Mouse (Mus musculus): Measurements from ENCODE around the gene Anks1.

Gene Anks1

DNA sequence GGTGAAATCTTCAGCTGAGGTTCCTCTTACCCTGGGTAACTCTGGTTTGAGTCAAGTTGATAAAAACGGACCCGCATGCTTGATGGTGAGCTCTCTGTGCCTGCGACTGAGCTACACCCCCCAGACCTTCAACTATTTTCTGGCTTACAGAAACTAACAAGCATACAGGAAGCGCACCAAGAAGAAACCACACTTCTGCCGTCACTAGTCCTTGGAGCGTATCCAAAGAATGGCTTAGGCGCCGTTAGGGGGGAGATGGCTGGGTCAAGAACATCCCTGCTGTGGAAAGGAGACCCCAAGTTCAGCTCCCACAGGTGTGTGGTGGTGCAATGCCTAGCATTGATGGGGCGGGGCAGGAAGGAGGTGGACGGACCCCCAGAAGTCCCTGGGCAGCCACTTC, 187.3 kb downstream of the Anks1 start:
- DNase-seq (ENCODE audit: low read depth): no peak

DNA sequence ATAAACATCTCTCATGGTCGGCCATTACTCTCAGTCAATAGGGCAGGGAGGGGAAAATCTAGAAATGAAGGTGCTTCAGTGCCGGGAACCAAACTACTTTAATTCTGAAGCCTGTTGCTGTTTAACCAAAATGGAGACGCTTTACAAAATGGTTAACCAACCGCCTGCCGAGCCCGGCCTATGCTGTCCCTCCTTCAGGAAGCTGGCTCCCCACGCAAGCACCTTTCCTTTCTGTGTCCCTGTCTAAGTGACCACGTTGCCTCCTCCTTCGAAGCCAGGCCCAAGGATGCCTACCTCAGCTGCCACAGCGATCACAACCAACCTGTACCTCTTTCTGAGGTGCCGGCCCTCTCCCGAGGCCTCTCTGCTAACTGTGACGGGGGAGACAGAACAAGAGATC, 188.2 kb downstream of the Anks1 start:
- DNase-seq (ENCODE audit: low read depth): no peak

- DNase-seq (ENCODE audit: low read depth): no peak
Observed at GRCm38 (mm10) chr17:28099086-28099485, 190.0 kb downstream of the Anks1 start.

GRCm38 (mm10) chr17:28100669-28101068, 191.6 kb downstream of the Anks1 start:
- DNase-seq (ENCODE audit: low read depth): no peak

- DNase-seq (ENCODE audit: low read depth): no peak
Observed at GRCm38 (mm10) chr17:28101284-28101887, 192.3 kb downstream of the Anks1 start.

GRCm38 (mm10) chr17:28101902-28102319, 192.8 kb downstream of the Anks1 start:
- no peak for DNase-seq (ENCODE audit: low read depth)

GRCm38 (mm10) chr17:28104416-28104815, 195.3 kb downstream of the Anks1 start:
- no peak for DNase-seq (ENCODE audit: low read depth)

GRCm38 (mm10) chr17:28106352-28106751, 197.2 kb downstream of the Anks1 start:
- DNase-seq (ENCODE audit: low read depth): peak; percentile 33

GRCm38 (mm10) chr17:28107275-28107674, 198.2 kb downstream of the Anks1 start:
- DNase-seq (ENCODE audit: low read depth): no peak

DNA sequence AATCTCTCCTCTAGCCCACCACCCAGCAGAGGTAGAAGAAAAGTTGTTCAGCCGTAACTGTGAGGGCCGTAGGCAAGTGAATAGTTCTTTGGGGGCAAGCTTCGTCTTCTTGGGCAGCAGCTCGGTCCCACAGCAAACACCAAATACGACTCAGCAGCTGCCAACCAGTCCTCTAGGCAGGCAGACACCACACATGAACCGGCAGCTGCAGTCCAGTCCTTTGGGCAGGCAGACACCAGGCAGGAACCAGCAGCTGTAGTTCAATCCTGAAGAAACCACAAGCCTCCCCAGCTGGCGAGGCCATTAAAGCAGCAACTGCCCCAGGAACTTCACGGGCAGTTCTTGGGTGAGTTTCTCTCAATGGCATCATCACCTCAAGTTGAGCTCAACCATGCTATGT, 203.2 kb downstream of the Anks1 start:
- DNase-seq (ENCODE audit: low read depth): no peak

All from naive thymus-derived CD4-positive, alpha-beta T cell, adult 2 months (primary cell).